Mouse (Mus musculus) liver, embryonic 16.5 days (tissue): ENCODE data around the gene Abr. TPM values are rescaled to one million over a fixed set of nuclear protein-coding genes. Genes with fewer than 3 reads are reported as not detected.

Experiments used
- ATAC-seq: fragments of 200-750 bp; cut with Nextera tagmentation; 2 replicates; pipeline ENCODE4 v1.8.0; 2017; ENCODE audit warnings: low read depth, mild to moderate bottlenecking, moderate number of reproducible peaks, moderate library complexity
- H3K27ac ChIP-seq: fragments of 300-500 bp; sonication (generic); 2 replicates; pipeline ENCODE4 v1.5.1; 2014; ENCODE audit warnings: mild to moderate bottlenecking, low read length
- H3K27me3 ChIP-seq: fragments of 300-500 bp; sonication (generic); 2 replicates; pipeline ENCODE4 v1.6.1; 2014; ENCODE audit warnings: low read depth, low read length, mixed read lengths; ENCODE audit not compliant: control insufficient read depth, insufficient read depth
- H3K36me3 ChIP-seq: fragments of 300-500 bp; sonication (generic); 2 replicates; pipeline ENCODE4 v1.6.1; 2014; ENCODE audit warnings: mild to moderate bottlenecking; ENCODE audit not compliant: control insufficient read depth, insufficient read depth
- H3K4me1 ChIP-seq: fragments of 300-500 bp; sonication (generic); 2 replicates; pipeline ENCODE4 v1.6.1; 2014; ENCODE audit warnings: low read depth, low read length, mixed read lengths; ENCODE audit not compliant: control insufficient read depth
- H3K4me2 ChIP-seq: fragments of 300-500 bp; sonication (generic); 2 replicates; pipeline ENCODE4 v1.6.1; 2014; ENCODE audit warnings: low read depth, low read length, mixed read lengths
- H3K4me3 ChIP-seq: fragments of 300-500 bp; sonication (generic); 2 replicates; pipeline ENCODE4 v1.5.1; 2014; ENCODE audit warnings: low read depth, mild to moderate bottlenecking, low read length
- H3K9ac ChIP-seq: fragments of 300-500 bp; sonication (generic); 2 replicates; pipeline ENCODE4 v1.6.1; 2014; ENCODE audit warnings: low read depth, low read length
- H3K9me3 ChIP-seq: fragments of 300-500 bp; sonication (generic); replicated peaks from 2 replicates; pipeline ENCODE4 v1.6.1; 2016; ENCODE audit warnings: low read length; ENCODE audit not compliant: control insufficient read depth
- WGBS: fragments of 180-500 bp; shearing (Covaris S2); extraction: QIAGEN DNeasy Blood & Tissue Kit; methylation state at CpG from one replicate; pipeline ENCODE4 v1.1.7; 2014; ENCODE audit not compliant: insufficient replicate concordance; 5-methylcytosine and 5-hydroxymethylcytosine counted together
- polyA plus RNA-seq: library from polyadenylated mRNA; unstranded; fragments of >200 nt; fragmentation: Nextera tagmentation; extraction: Ambion mirVana; gene quantifications from 2 replicates; pipeline ENCODE4 v1.2.1, GENCODE M21; 2015

Gene Abr
- polyA plus RNA-seq, 1 experiment from 2014 or later: 3.7 TPM

GRCm38 (mm10) chr11:76458730-76459129 lies 163.4 kb downstream of the Abr start:
- no peaks in the 10 kb centered on the region for H3K36me3 ChIP-seq
- H3K4me3 ChIP-seq: no peak overlapping the region
- 23% methylated on average over 9 of the region's 9 CpGs for WGBS
- H3K4me2 ChIP-seq: no peak overlapping the region
- H3K9ac ChIP-seq: no peak overlapping the region
- H3K27me3 ChIP-seq: no peaks in the 10 kb centered on the region
- ATAC-seq: no peak
- no peaks in the 10 kb centered on the region for H3K9me3 ChIP-seq
- no peak overlapping the region; the same call in 1 of the 2 replicates for H3K27ac ChIP-seq
- no peaks in the 10 kb centered on the region; the same call in 1 of the 2 replicates for H3K4me1 ChIP-seq

GRCm38 (mm10) chr11:76456897-76457296 lies 165.2 kb downstream of the Abr start:
- Histone ChIP-seq H3K9ac (no peak overlapping the region), H3K4me1 (no peaks in the 10 kb centered on the region; the same call in 1 of the 2 replicates), H3K27ac (peak overlapping the region; percentile 33; the same call in 1 of the 2 replicates), H3K4me3 (no peak overlapping the region), H3K9me3 (no peaks in the 10 kb centered on the region), H3K4me2 (no peak overlapping the region), H3K36me3 (no peaks in the 10 kb centered on the region), H3K27me3 (no peaks in the 10 kb centered on the region)
- ATAC-seq: no peak
- WGBS: 50% methylated on average over 10 of the region's 10 CpGs

DNA sequence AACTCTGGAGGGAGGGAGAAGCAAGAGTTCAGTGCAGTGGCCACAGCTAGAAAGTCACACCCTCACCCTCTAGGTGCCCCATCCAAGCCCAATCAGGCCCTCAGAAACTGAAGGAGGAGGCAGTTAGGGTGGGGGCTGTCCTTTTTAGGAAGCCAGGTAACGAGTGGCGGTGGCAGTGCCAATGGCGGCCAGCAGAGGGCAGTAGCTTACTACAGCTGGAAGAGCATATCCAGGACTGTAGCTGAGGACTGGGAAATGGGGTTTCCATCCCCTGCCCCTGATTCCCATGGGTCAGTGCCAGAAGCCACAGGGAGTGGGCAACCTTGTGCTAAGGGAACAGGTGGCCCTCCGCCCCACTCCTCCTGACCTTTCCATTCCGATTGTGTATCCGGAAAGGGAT lies 165.9 kb downstream of the Abr start:
- Histone ChIP-seq H3K36me3 (no peaks in the 10 kb centered on the region), H3K9ac (no peak overlapping the region), H3K9me3 (no peaks in the 10 kb centered on the region), H3K4me2 (no peak overlapping the region), H3K27ac (no peak overlapping the region), H3K4me3 (no peak overlapping the region), H3K4me1 (no peaks in the 10 kb centered on the region; the same call in 1 of the 2 replicates), H3K27me3 (no peaks in the 10 kb centered on the region)
- no peak for ATAC-seq
- WGBS: 28% methylated on average over 6 of the region's 6 CpGs

DNA sequence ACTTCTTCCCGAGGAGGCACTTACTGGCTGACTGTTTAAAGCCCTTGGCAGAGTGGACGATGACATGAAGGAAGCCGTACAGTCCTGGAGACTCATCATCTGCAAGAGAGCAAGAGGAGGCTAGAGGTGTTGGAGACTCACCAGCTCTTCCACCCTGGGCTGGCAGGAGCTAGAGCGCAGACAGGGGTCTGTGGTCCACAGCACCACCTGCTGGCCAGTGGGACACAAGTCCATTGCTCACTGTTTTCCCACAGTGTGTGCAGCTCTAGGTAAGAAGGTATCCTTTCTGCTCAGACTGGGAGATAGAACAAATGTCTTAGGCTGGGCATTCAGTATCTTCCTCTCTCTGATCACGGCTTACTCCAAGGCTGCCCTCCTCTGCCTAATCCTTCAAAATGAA lies 167.6 kb downstream of the Abr start:
- no peaks in the 10 kb centered on the region for H3K27me3 ChIP-seq
- H3K9me3 ChIP-seq: no peaks in the 10 kb centered on the region
- ATAC-seq: no peak
- H3K4me3 ChIP-seq: no peak overlapping the region
- no peak overlapping the region for H3K9ac ChIP-seq
- WGBS: 46% methylated on average over 5 of the region's 5 CpGs
- H3K36me3 ChIP-seq: no peaks in the 10 kb centered on the region
- H3K4me1 ChIP-seq: no peaks in the 10 kb centered on the region; the same call in 1 of the 2 replicates
- no peak overlapping the region for H3K27ac ChIP-seq
- H3K4me2 ChIP-seq: no peak overlapping the region

GRCm38 (mm10) chr11:76450202-76450561 lies 171.9 kb downstream of the Abr start:
- 53% methylated on average over 3 of the region's 3 CpGs for whole genome bisulfite sequencing
- no peak for ATAC-seq
- Histone ChIP-seq H3K4me1 (no peaks in the 10 kb centered on the region; the same call in 1 of the 2 replicates), H3K9me3 (no peaks in the 10 kb centered on the region), H3K36me3 (no peaks in the 10 kb centered on the region), H3K27ac (no peak overlapping the region), H3K4me2 (no peak overlapping the region), H3K4me3 (no peak overlapping the region), H3K27me3 (no peaks in the 10 kb centered on the region), H3K9ac (no peak overlapping the region)

DNA sequence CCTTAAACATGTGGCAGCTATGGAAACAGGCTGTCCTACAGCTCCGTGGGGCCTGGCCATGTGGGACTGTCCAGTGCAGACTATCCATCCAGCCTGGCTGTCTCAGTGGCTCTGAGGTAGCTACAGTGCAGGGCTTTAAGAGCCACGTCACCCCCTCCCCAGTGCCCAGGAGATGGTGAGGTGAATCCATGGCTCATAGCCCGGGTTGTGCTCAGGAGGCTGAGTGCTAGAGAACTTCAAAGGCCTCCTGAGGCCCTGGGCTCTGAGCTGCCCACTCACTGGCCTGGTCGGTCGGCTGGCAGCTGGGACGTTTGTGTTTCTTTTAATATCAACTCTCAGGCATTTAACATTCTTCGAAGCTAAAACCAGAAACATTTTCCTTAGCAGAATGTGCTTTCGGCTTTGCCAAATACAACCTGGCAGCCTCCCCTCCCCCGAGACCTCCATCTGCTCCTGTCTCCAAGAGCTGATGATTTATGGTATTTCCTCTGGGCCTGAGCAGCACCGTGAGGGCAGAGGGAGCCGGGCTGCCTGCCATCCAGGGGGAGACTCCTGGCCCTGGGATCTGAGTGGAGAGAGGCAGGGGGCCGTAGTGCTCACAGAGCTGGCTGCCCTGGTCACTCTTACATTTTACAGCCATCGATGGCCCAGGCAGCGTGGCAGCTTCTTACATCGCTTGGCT lies 172.5 kb downstream of the Abr start:
- no peaks in the 10 kb centered on the region for H3K36me3 ChIP-seq
- WGBS: 60% methylated on average over 15 of the region's 15 CpGs
- H3K9ac ChIP-seq: no peak overlapping the region
- no peak overlapping the region for H3K4me3 ChIP-seq
- ATAC-seq: no peak
- no peaks in the 10 kb centered on the region for H3K27me3 ChIP-seq
- H3K4me1 ChIP-seq: no peaks in the 10 kb centered on the region; the same call in 1 of the 2 replicates
- H3K27ac ChIP-seq: no peak overlapping the region
- no peaks in the 10 kb centered on the region for H3K9me3 ChIP-seq
- no peak overlapping the region for H3K4me2 ChIP-seq

DNA sequence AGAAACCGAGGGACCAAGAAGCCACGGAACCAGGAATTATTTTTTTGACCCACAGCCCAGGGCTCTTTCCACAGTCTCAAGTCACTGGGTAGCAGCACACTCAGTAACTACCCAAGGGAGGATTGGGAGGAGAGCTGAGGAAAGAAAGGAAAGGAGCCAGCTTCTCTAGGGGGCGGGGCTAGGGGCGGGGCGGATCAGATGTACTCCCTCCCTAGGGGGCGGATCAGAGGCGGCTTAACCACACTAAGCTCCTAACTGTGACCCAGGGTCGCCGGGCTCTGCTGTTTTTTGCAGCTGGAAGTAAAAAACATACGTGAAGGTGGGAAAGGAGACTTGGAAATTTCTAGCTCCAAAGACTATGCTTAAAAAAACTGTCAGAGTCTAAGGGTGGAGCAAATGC lies 175.9 kb downstream of the Abr start:
- H3K36me3 ChIP-seq: no peaks in the 10 kb centered on the region
- no peak overlapping the region for H3K27ac ChIP-seq
- 10% methylated on average over 10 of the region's 10 CpGs for WGBS
- ATAC-seq: 0 out of 2 replicates have a peak, but pooled peaks have one; percentile 32
- H3K4me2 ChIP-seq: peak overlapping the region; percentile 24; the same call in 1 of the 2 replicates
- no peaks in the 10 kb centered on the region for H3K9me3 ChIP-seq
- no peak overlapping the region for H3K9ac ChIP-seq
- H3K4me3 ChIP-seq: no peak overlapping the region
- no peaks in the 10 kb centered on the region for H3K27me3 ChIP-seq
- no peaks in the 10 kb centered on the region; the same call in 1 of the 2 replicates for H3K4me1 ChIP-seq

DNA sequence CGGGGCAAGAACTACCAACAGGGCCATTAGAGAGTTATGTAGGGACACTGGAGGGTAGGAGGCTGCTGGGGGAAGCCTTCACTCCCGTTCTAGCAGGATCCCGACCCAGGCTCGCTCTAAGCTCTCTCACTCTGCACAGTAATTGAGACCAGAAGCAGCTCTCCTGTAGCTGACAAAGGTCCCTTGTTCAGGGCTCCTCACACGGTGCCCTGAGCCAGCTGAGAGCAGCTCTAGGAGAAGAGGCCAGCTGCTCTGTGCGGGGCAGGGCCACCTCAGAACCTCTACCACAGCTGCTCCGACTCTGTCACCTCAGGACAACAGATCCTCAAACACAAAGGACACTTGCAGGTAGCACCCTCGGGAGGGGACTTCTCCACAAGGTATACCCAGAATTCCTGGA lies 176.7 kb downstream of the Abr start:
- no peak for ATAC-seq
- Histone ChIP-seq H3K4me2 (no peak overlapping the region), H3K9me3 (no peaks in the 10 kb centered on the region), H3K4me1 (no peaks in the 10 kb centered on the region; the same call in 1 of the 2 replicates), H3K27ac (no peak overlapping the region), H3K9ac (no peak overlapping the region), H3K36me3 (no peaks in the 10 kb centered on the region), H3K27me3 (no peaks in the 10 kb centered on the region), H3K4me3 (no peak overlapping the region)
- WGBS: 49% methylated on average over 8 of the region's 8 CpGs

- H3K27me3 ChIP-seq: 0 out of 2 replicates have a peak, but pooled peaks cover 3% of the 10 kb centered on the region
- no peak for ATAC-seq
- H3K9ac ChIP-seq: no peak overlapping the region
- H3K36me3 ChIP-seq: no peaks in the 10 kb centered on the region
- WGBS: 35% methylated on average over 3 of the region's 3 CpGs
- H3K4me3 ChIP-seq: no peak overlapping the region
- no peaks in the 10 kb centered on the region for H3K9me3 ChIP-seq
- H3K4me2 ChIP-seq: no peak overlapping the region
- H3K27ac ChIP-seq: no peak overlapping the region
- H3K4me1 ChIP-seq: no peaks in the 10 kb centered on the region
These were observed 182.4 kb downstream of the Abr start for GRCm38 (mm10) chr11:76439666-76440065.
